Mouse (Mus musculus): ENCODE results near the gene Pskh1.

GRCm38 (mm10) chr8:105943321-105943739 is 43.1 kb downstream of the Pskh1 start, which contains the start of gene Lcat:
- TF ChIP-seq CTCF (IDR thresholded peaks at IDR 0.05; ENCODE audit: extremely low read depth, insufficient read length, insufficient replicate concordance, low read depth, low read length) (no peak), POLR2A (IDR thresholded peaks at IDR 0.05; ENCODE audit: low read depth, low read length) (no peak)
